Mouse (Mus musculus) testis, adult 2 months (tissue): ENCODE results near the gene Rgcc. TPM values are rescaled to one million over a fixed set of nuclear protein-coding genes. Genes with fewer than 3 reads are reported as not detected.

ENCODE experiments used
- H3K27ac ChIP-seq: fragments of 200-500 bp; 2 replicates; pipeline ENCODE4 v1.5.1; 2012; ENCODE audit warnings: low read depth, low read length; ENCODE audit not compliant: control insufficient read depth, insufficient read depth
- H3K27me3 ChIP-seq: fragments of 200-500 bp; 2 replicates; pipeline ENCODE4 v1.6.1; 2012; ENCODE audit warnings: mild to moderate bottlenecking, low read length, moderate library complexity; ENCODE audit not compliant: control insufficient read depth, insufficient read depth
- H3K36me3 ChIP-seq: fragments of 200-500 bp; 2 replicates; pipeline ENCODE4 v1.6.1; 2012; ENCODE audit warnings: mild to moderate bottlenecking, low read length; ENCODE audit not compliant: control insufficient read depth, insufficient read depth
- H3K4me1 ChIP-seq: fragments of 200-500 bp; 2 replicates; pipeline ENCODE4 v1.6.1; 2012; ENCODE audit warnings: low read length; ENCODE audit not compliant: control insufficient read depth, insufficient read depth
- H3K4me3 ChIP-seq: fragments of 200-500 bp; 2 replicates; pipeline ENCODE4 v1.5.1; 2012; ENCODE audit warnings: low read depth, mild to moderate bottlenecking, low read length, moderate library complexity, mixed read lengths; ENCODE audit not compliant: control insufficient read depth
- CTCF ChIP-seq: fragments of 200-500 bp; IDR thresholded peaks from 2 replicates; pipeline ENCODE4 v1.5.1; 2012; ENCODE audit warnings: low read depth, mild to moderate bottlenecking, inconsistent platforms, low read length, moderate library complexity; ENCODE audit not compliant: control insufficient read depth, insufficient read depth, insufficient replicate concordance
- POLR2A ChIP-seq: fragments of 200-500 bp; IDR thresholded peaks from 2 replicates; pipeline ENCODE4 v1.6.1; 2012; ENCODE audit warnings: low read depth, mild to moderate bottlenecking, inconsistent platforms, low read length, moderate library complexity; ENCODE audit not compliant: control insufficient read depth
- polyA plus RNA-seq: library from polyadenylated mRNA; depleted of rRNA; stranded (reverse); fragments of >200 nt; gene quantifications from 2 replicates; pipeline ENCODE4 v1.2.3, GENCODE M21; 2012

Gene Rgcc
- polyA plus RNA-seq, 1 experiment = 26.5 TPM

- Histone ChIP-seq H3K4me1 (peaks cover 7% of the 10 kb centered on the region), H3K36me3 (no peaks in the 10 kb centered on the region), H3K4me3 (no peak overlapping the region), H3K27me3 (no peaks in the 10 kb centered on the region), H3K27ac (no peak overlapping the region)
- no peak for TF ChIP-seq POLR2A
- no peak for TF ChIP-seq CTCF
These were observed 22.5 kb downstream of the Rgcc start for GRCm38 (mm10) chr14:79278927-79279326.

GRCm38 (mm10) chr14:79277922-79278321 is 23.5 kb downstream of the Rgcc start:
- peaks cover 10% of the 10 kb centered on the region for H3K4me1 ChIP-seq
- TF ChIP-seq CTCF (no peak), POLR2A (no peak)
- H3K4me3 ChIP-seq = no peak overlapping the region
- no peak overlapping the region for H3K27ac ChIP-seq
- no peaks in the 10 kb centered on the region for H3K27me3 ChIP-seq
- no peaks in the 10 kb centered on the region for H3K36me3 ChIP-seq

- no peak for TF ChIP-seq POLR2A
- TF ChIP-seq CTCF = no peak
- Histone ChIP-seq H3K4me3 (peak overlapping the region; percentile 86), H3K36me3 (no peaks in the 10 kb centered on the region), H3K27me3 (no peaks in the 10 kb centered on the region), H3K4me1 (peaks cover 10% of the 10 kb centered on the region), H3K27ac (no peak overlapping the region)
These were observed 25.5 kb downstream of the Rgcc start for GRCm38 (mm10) chr14:79275870-79276395.

DNA sequence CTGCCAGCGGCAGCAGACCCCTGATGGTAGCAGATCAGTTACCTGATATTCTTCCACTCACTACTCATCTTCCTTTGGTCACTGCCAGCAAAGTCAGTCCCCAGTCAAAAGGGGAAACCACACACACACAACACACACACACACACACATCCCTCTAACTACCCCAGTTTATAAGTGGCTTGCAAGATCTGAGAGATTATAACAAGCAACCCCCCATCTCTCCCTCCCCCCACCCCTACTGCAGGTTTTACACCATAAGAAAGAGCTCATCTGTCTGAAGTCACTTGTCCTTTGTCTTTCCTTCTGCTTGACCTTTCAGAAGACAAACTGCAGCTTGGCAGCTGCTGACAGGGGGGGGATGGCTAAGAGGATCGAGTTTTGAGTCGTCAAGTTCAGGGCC is 26.0 kb downstream of the Rgcc start:
- Histone ChIP-seq H3K27me3 (no peaks in the 10 kb centered on the region), H3K36me3 (no peaks in the 10 kb centered on the region), H3K4me3 (peak overlapping the region; percentile 86), H3K27ac (no peak overlapping the region), H3K4me1 (peaks cover 10% of the 10 kb centered on the region)
- TF ChIP-seq POLR2A (no peak), CTCF (no peak)

DNA sequence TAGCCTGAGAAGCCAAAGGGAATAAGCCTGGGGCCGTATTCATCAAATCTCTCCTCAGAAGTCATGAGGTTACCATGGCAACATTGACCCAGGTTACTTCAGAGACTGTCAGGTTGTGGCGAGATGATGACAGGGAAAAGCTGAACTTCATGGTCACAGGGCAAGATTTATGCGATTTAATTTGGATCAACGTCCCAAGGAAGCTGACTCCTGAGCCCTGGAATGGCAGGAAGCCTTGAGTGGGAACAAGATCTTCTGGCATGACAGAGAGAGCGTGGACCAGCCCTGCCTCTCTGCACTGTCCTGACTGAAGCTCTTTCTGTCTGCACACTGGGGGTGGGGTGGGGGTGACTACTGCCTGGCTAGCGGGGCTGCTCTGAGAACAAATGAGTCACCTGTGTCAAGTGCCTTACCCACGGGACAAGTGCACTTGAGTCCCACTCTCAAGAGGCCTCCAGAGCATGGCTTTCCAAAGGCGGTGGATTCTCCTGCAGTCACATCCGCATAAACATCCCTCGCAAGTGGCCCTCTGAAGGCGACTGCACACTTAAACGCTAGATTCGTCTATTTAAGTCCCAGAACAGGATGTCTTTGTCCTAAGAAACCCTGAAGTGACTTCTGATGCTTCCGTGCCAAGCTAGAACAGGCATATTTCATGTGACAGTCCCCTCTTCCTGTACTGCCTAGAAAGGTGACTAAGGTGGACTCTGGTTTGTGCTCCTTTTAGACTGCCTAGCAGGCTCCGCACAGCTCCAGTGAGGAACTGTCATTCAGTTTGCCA is 27.6 kb downstream of the Rgcc start:
- Histone ChIP-seq H3K27me3 (no peaks in the 10 kb centered on the region), H3K36me3 (no peaks in the 10 kb centered on the region), H3K27ac (no peak overlapping the region), H3K4me1 (peaks cover 10% of the 10 kb centered on the region), H3K4me3 (no peak overlapping the region)
- TF ChIP-seq CTCF = no peak
- TF ChIP-seq POLR2A = no peak

GRCm38 (mm10) chr14:79272991-79273390 is 28.5 kb downstream of the Rgcc start:
- no peak for TF ChIP-seq CTCF
- TF ChIP-seq POLR2A = no peak
- no peaks in the 10 kb centered on the region for H3K27me3 ChIP-seq
- H3K4me1 ChIP-seq = peaks cover 10% of the 10 kb centered on the region
- H3K27ac ChIP-seq = no peak overlapping the region
- no peak overlapping the region for H3K4me3 ChIP-seq
- H3K36me3 ChIP-seq = no peaks in the 10 kb centered on the region

- H3K4me3 ChIP-seq = no peak overlapping the region
- TF ChIP-seq CTCF (no peak), POLR2A (no peak)
- H3K4me1 ChIP-seq = peaks cover 10% of the 10 kb centered on the region
- no peaks in the 10 kb centered on the region for H3K27me3 ChIP-seq
- H3K36me3 ChIP-seq = no peaks in the 10 kb centered on the region
- no peak overlapping the region for H3K27ac ChIP-seq
These were observed 29.2 kb downstream of the Rgcc start for GRCm38 (mm10) chr14:79272188-79272694.
